Mouse (Mus musculus) layer of hippocampus, adult 8-10 months (tissue): ENCODE measurements around the gene Sdsl. TPM values are rescaled to one million over a fixed set of nuclear protein-coding genes. Genes with fewer than 3 reads are reported as not detected.
"Not testable (repeated sequence)": the region's sequence is repeated elsewhere in the genome, so short reads cannot be mapped to it uniquely, and the experiment has no call there.

Experiments used
- DNase-seq, 2 experiments: peaks; one replicate each; pipeline ENCODE4 v3.0.0; 2022; ENCODE audit warnings: low spot score in 2 of 2
- total RNA-seq, 4 experiments: library from RNA; stranded (reverse); gene quantifications; 2 replicates each; pipeline ENCODE4 v1.2.4; 2022

Gene Sdsl
- 10 to 100 TPM in 3 of 4 experiments, 1 to 10 TPM in 1; 7.5 to 11.6 (median 10.6) TPM for total RNA-seq

- DNase-seq, result no peak
Measured at GRCm38 (mm10) chr5:120472770-120473169, at the start of gene Sdsl. TSS of gene Sdsl (minus strand) at chr5:120472810.

GRCm38 (mm10) chr5:120517552-120517951 lies 44.9 kb upstream of the Sdsl start:
- no peak for DNase-seq

- DNase-seq, result no peak
Measured at GRCm38 (mm10) chr5:120516221-120516984, 43.8 kb upstream of the Sdsl start.

GRCm38 (mm10) chr5:120515451-120515850 lies 42.8 kb upstream of the Sdsl start:
- DNase-seq, result no peak

- DNase-seq, result no peak
Measured at GRCm38 (mm10) chr5:120514754-120515153, 42.1 kb upstream of the Sdsl start.

GRCm38 (mm10) chr5:120514031-120514677 lies 41.5 kb upstream of the Sdsl start:
- no peak for DNase-seq

GRCm38 (mm10) chr5:120512911-120513555 lies 40.4 kb upstream of the Sdsl start:
- DNase-seq, result no peak

- DNase-seq, result no peak
Measured at GRCm38 (mm10) chr5:120511643-120512220, 39.1 kb upstream of the Sdsl start.

GRCm38 (mm10) chr5:120510982-120511642 lies 38.5 kb upstream of the Sdsl start, which contains the start of gene Slc8b1:
TSS of gene Slc8b1 (plus strand) at chr5:120511168.
- DNase-seq, result peak; percentile 80 to 85

- DNase-seq, result no peak
Measured at GRCm38 (mm10) chr5:120507311-120507710, 34.7 kb upstream of the Sdsl start.

- no peak for DNase-seq
Measured at GRCm38 (mm10) chr5:120506490-120506889, 33.9 kb upstream of the Sdsl start.

- DNase-seq, result no peak
Measured at GRCm38 (mm10) chr5:120505781-120506180, 33.2 kb upstream of the Sdsl start.

GRCm38 (mm10) chr5:120505368-120505767 lies 32.8 kb upstream of the Sdsl start:
- peak; percentile 51 to 68 for DNase-seq

- DNase-seq, result peak; percentile 47 to 68
Measured at GRCm38 (mm10) chr5:120503144-120503795, 30.7 kb upstream of the Sdsl start, which contains the start of gene Plbd2. TSS of gene Plbd2 (minus strand) at chr5:120503625.

- DNase-seq, result no peak
Measured at GRCm38 (mm10) chr5:120502675-120503143, 30.1 kb upstream of the Sdsl start.

GRCm38 (mm10) chr5:120502147-120502621 lies 29.6 kb upstream of the Sdsl start:
- DNase-seq, result peak; percentile 54 to 55

- not testable (repeated sequence) for DNase-seq
Measured at GRCm38 (mm10) chr5:120500609-120501008, 28.0 kb upstream of the Sdsl start.

GRCm38 (mm10) chr5:120499202-120499601 lies 26.6 kb upstream of the Sdsl start:
- DNase-seq, result no peak

GRCm38 (mm10) chr5:120497071-120497470 lies 24.5 kb upstream of the Sdsl start:
- no peak for DNase-seq

GRCm38 (mm10) chr5:120495703-120496226 lies 23.2 kb upstream of the Sdsl start:
- DNase-seq, result no peak
